Mouse (Mus musculus) liver, embryonic 11.5 days (tissue): ENCODE data around the gene Pgbd5. TPM values are rescaled to one million over a fixed set of nuclear protein-coding genes. Genes with fewer than 3 reads are reported as not detected.

ENCODE experiments used
- ATAC-seq: fragments of 200-750 bp; cut with Nextera tagmentation; replicated peaks from 2 replicates; pipeline ENCODE4 v1.8.0; 2017; ENCODE audit warnings: moderate number of reproducible peaks, mild to moderate bottlenecking, moderate TSS enrichment, moderate library complexity; ENCODE audit not compliant: low FRiP score
- DNase-seq: peaks from one replicate; pipeline ENCODE4 v3.0.0-alpha.2; 2017; ENCODE audit warnings: low spot score
- H3K27ac ChIP-seq: fragments of 300-500 bp; sonication (generic); 2 replicates; pipeline ENCODE4 v1.5.1; 2014; ENCODE audit warnings: mild to moderate bottlenecking, low read depth, low read length, control low read depth
- H3K27me3 ChIP-seq: fragments of 300-500 bp; sonication (generic); replicated peaks from 2 replicates; pipeline ENCODE4 v1.6.1; 2014; ENCODE audit warnings: low read length, mixed read lengths; ENCODE audit not compliant: control insufficient read depth, insufficient read depth
- H3K36me3 ChIP-seq: fragments of 300-500 bp; sonication (generic); 2 replicates; pipeline ENCODE4 v1.6.1; 2014; ENCODE audit warnings: mild to moderate bottlenecking, low read length, moderate library complexity, mixed read lengths; ENCODE audit not compliant: control insufficient read depth, insufficient read depth
- H3K4me1 ChIP-seq: fragments of 300-500 bp; sonication (generic); replicated peaks from 2 replicates; pipeline ENCODE4 v1.6.1; 2014; ENCODE audit warnings: low read length, mixed read lengths; ENCODE audit not compliant: control insufficient read depth, insufficient read depth
- H3K4me2 ChIP-seq: fragments of 300-500 bp; sonication (generic); 2 replicates; pipeline ENCODE4 v1.6.1; 2014; ENCODE audit warnings: mild to moderate bottlenecking, control low read depth, moderate library complexity
- H3K4me3 ChIP-seq: fragments of 300-500 bp; sonication (generic); 2 replicates; pipeline ENCODE4 v1.5.1; 2014; ENCODE audit warnings: low read depth, low read length, control low read depth
- H3K9ac ChIP-seq: fragments of 300-500 bp; sonication (generic); 2 replicates; pipeline ENCODE4 v1.6.1; 2014; ENCODE audit warnings: low read depth, low read length, control low read depth
- H3K9me3 ChIP-seq: fragments of 300-500 bp; sonication (generic); 2 replicates; pipeline ENCODE4 v1.6.1; 2016; ENCODE audit warnings: low read length, inconsistent platforms, mixed read lengths; ENCODE audit not compliant: control insufficient read depth
- WGBS: fragments of 180-500 bp; shearing (Covaris S2); extraction: QIAGEN DNeasy Blood & Tissue Kit; methylation state at CpG from one replicate; pipeline ENCODE4 v1.1.7; 2014; 5-methylcytosine and 5-hydroxymethylcytosine counted together
- polyA plus RNA-seq: library from polyadenylated mRNA; unstranded; fragments of >200 nt; fragmentation: Nextera tagmentation; extraction: Ambion mirVana; gene quantifications from 2 replicates; pipeline ENCODE4 v1.2.1, GENCODE M21; 2014

Gene Pgbd5
- polyA plus RNA-seq, 1 experiment from 2014 or later, result 0.27 TPM

DNA sequence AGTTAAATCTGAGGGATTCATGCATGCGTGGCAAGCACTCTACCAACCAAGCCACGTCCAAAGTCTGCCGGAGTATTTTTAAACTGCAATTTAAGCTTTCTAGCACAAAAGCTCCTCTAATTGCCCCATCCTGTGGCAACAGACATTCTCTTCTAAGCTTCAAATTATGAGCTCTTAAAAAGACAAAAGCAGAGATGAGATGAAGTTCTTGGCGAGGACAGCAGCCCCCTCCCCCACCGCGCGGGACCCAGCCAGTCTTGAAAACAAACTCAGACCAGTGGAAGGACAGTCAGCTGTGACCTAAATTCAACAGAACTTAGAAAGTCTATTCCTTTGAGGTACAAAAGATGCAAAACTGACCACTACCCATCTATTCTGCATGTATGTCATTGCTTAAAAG is 48.3 kb downstream of the Pgbd5 start:
- H3K36me3 ChIP-seq, result no peaks in the 10 kb centered on the region
- no peak overlapping the region for H3K4me2 ChIP-seq
- no peak overlapping the region for H3K9ac ChIP-seq
- ATAC-seq (no peak), DNase-seq (no peak)
- H3K27me3 ChIP-seq, result no peaks in the 10 kb centered on the region
- no peak overlapping the region for H3K4me3 ChIP-seq
- no peaks in the 10 kb centered on the region for H3K9me3 ChIP-seq
- 90% methylated on average over 7 of the region's 7 CpGs for WGBS
- no peak overlapping the region for H3K27ac ChIP-seq
- no peaks in the 10 kb centered on the region for H3K4me1 ChIP-seq

DNA sequence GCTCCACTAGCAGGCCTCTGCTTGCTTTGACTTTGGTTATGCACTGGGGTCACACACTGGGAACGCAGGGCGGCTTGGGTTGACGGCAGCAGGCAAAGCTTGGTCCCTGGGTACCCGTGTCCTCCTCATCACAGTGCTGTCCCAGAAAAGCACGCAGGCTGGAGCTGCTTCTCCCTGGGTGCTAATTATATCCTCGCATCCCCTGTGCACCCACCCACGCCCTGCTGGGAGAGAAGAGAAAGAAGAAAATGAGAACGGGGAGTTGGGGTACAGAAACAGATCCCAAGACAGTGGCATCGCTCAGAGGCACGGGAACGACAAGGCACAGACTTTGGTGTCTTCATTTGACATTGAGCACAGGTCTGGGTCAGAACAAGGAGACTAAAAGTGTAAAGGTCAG is 50.0 kb downstream of the Pgbd5 start:
- no peak overlapping the region for H3K4me3 ChIP-seq
- ATAC-seq (no peak), DNase-seq (no peak)
- H3K4me2 ChIP-seq, result no peak overlapping the region
- H3K27ac ChIP-seq, result no peak overlapping the region
- no peaks in the 10 kb centered on the region for H3K4me1 ChIP-seq
- no peaks in the 10 kb centered on the region for H3K27me3 ChIP-seq
- no peaks in the 10 kb centered on the region for H3K36me3 ChIP-seq
- H3K9me3 ChIP-seq, result no peaks in the 10 kb centered on the region
- WGBS, result 81% methylated on average over 11 of the region's 11 CpGs
- no peak overlapping the region for H3K9ac ChIP-seq

DNA sequence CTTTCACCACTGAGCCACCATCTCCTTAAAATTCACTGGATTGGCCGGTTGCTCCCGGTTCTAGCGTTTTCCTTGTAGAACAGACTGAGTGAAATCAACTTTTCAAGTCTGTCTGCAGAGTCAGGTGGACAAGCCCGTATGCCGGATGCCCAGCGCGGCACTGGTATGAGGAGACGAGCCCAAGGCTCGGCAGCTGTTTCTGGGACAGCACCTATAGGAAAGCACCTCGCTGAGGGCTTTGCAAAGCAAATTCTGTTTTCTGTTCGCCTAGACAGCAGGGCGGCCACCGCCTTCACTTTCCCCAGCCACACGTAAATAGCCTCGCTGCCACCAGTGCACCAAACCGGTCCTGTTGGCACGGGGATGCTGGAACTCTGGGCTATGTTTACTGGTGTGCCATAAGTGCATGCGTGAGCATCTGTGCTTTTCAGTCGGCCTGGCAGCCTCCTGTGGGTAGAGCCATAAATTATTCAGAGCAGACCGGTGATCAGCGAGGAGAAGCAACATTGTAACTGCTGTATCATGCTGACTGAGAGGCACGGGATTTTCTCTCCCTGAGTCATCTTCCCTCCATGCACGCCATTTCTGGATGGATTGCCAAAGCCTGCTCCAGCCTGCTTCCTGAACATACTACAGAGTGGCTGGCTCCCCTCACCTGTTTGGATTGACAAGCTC is 53.1 kb downstream of the Pgbd5 start:
- WGBS, result 79% methylated on average over 23 of the region's 23 CpGs
- DNase-seq, result no peak
- H3K4me3 ChIP-seq, result no peak overlapping the region

DNA sequence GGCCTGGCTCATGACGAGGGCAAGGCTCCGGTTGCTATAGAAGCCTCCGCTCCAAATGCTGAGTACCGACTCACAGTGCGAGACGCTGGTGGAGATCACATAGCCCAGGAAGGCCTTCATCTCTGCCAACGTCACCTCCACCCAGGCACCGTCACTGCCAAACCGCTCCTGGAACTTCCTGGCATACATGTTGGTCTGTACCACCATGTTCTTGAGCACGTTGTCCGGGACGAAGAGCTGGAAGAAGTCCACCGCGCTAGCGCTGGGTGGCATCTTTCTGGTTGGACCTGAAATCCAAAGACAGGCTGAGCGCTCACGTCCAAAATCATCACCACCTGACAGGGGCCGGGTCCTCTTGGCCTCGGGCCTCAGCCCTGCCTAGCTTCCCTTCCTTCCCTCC is 55.1 kb downstream of the Pgbd5 start:
- H3K4me3 ChIP-seq, result no peak overlapping the region
- no peak overlapping the region for H3K4me2 ChIP-seq
- no peaks in the 10 kb centered on the region for H3K9me3 ChIP-seq
- H3K27me3 ChIP-seq, result no peaks in the 10 kb centered on the region
- DNase-seq (no peak), ATAC-seq (no peak)
- H3K36me3 ChIP-seq, result no peaks in the 10 kb centered on the region
- H3K4me1 ChIP-seq, result no peaks in the 10 kb centered on the region
- no peak overlapping the region for H3K27ac ChIP-seq
- H3K9ac ChIP-seq, result no peak overlapping the region
- WGBS, result 87% methylated on average over 19 of the region's 19 CpGs

More for the DNA sequence above, 53.1 kb downstream of the Pgbd5 start:
- Histone ChIP-seq H3K36me3 (no peaks in the 10 kb centered on the region), H3K27me3 (no peaks in the 10 kb centered on the region), H3K4me2 (no peak overlapping the region), H3K9me3 (no peaks in the 10 kb centered on the region), H3K9ac (no peak overlapping the region), H3K4me1 (no peaks in the 10 kb centered on the region), H3K27ac (no peak overlapping the region)
- no peak for ATAC-seq

DNA sequence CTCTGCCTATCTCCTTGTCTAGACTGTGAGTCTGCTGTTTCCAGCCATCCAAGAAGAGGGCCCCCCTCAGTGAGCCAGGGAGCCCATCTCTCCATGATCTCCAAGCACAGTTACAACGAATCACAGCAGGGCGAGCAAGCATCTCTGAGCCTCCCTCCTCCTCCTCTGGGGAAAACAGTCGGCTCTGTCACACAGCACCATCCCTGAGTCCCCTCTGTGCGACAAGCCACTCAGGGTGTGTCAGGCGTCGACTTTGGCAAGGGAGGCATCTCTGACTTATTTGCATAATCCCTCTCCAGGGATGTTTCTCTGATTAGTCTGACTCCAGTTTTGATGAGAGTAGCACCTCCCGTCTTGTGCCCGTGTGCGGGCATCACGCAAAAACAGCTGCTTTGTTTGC is 57.2 kb downstream of the Pgbd5 start:
- no peak overlapping the region for H3K27ac ChIP-seq
- no peak overlapping the region for H3K4me3 ChIP-seq
- H3K4me1 ChIP-seq, result no peaks in the 10 kb centered on the region
- no peaks in the 10 kb centered on the region for H3K9me3 ChIP-seq
- no peak overlapping the region for H3K4me2 ChIP-seq
- no peaks in the 10 kb centered on the region for H3K36me3 ChIP-seq
- no peaks in the 10 kb centered on the region for H3K27me3 ChIP-seq
- DNase-seq (no peak), ATAC-seq (no peak)
- H3K9ac ChIP-seq, result no peak overlapping the region
- WGBS, result 66% methylated on average over 10 of the region's 10 CpGs

DNA sequence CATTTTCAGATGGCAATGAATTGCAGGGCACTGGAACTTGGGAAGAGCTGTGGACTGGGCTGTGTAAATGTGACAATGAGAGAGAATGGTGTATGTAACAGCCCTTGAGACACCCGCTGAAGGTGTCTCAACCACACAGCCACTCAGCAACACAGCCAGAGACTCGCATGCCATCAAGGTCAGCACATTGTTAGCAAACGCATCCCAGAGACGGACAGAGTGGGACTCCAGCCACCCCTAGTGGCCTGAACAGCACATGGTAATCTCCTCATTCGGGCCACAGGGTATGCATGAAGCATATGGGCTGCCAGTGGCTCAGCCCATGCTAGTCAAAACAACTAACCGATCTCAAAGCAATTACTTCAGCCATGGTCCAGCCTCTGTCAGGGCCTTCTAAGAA is 60.2 kb downstream of the Pgbd5 start:
- no peak for ATAC-seq

DNA sequence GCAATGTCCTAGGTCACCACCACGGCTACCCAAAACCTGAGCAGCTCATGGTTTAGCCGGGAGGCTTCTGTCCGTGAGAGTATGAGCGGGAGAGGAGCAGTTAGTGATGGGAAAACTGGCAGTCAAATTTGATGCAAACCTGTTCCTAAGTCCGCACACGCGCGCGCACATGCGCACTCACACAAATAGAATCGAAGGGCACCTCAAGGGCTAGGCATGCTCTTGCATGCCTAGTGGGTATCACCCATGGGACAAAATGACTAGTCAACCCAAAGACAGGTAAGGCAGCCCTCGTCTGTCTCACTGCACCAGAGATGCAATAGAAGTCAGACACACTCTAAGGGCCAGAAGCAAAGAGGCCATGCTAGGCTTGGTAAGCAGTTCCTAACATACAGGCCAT is 63.1 kb downstream of the Pgbd5 start:
- H3K27me3 ChIP-seq, result no peaks in the 10 kb centered on the region
- H3K4me2 ChIP-seq, result no peak overlapping the region
- H3K4me3 ChIP-seq, result no peak overlapping the region
- H3K9me3 ChIP-seq, result no peaks in the 10 kb centered on the region
- DNase-seq (no peak), ATAC-seq (no peak)
- no peaks in the 10 kb centered on the region for H3K36me3 ChIP-seq
- no peak overlapping the region for H3K9ac ChIP-seq
- no peaks in the 10 kb centered on the region for H3K4me1 ChIP-seq
- no peak overlapping the region for H3K27ac ChIP-seq
- WGBS, result 91% methylated on average over 12 of the region's 12 CpGs

More for the DNA sequence above, 60.2 kb downstream of the Pgbd5 start:
- H3K27me3 ChIP-seq, result no peaks in the 10 kb centered on the region
- no peaks in the 10 kb centered on the region for H3K4me1 ChIP-seq
- H3K4me3 ChIP-seq, result no peak overlapping the region
- H3K9ac ChIP-seq, result no peak overlapping the region
- no peaks in the 10 kb centered on the region for H3K36me3 ChIP-seq
- no peak overlapping the region for H3K4me2 ChIP-seq
- DNase-seq, result no peak
- WGBS, result 69% methylated on average over 6 of the region's 6 CpGs
- H3K27ac ChIP-seq, result no peak overlapping the region
- no peaks in the 10 kb centered on the region for H3K9me3 ChIP-seq

DNA sequence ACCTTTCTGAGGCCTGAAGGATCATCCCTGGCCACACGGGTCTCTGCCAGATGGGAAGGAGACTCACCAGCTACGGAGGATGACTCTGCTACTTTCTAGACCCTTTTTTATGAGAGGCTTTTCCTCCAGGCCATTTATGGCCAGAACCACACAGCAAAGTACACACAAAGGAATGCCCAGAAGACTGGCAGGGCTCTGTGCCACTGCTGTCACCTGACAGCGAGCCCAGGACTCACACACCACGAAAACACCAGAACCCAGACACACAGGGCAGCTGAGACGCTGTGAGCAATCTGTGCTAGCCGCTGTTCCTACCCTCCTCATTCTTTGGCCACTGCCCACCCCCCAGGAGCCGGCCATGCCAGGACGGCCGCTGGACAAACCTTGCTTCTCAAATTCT is 63.7 kb downstream of the Pgbd5 start:
- H3K9me3 ChIP-seq, result no peaks in the 10 kb centered on the region
- ATAC-seq, result no peak
- no peaks in the 10 kb centered on the region for H3K27me3 ChIP-seq
- no peak overlapping the region for H3K9ac ChIP-seq
- DNase-seq, result no peak
- no peak overlapping the region for H3K4me2 ChIP-seq
- H3K4me1 ChIP-seq, result no peaks in the 10 kb centered on the region
- WGBS, result 84% methylated on average over 9 of the region's 9 CpGs
- H3K27ac ChIP-seq, result no peak overlapping the region
- no peak overlapping the region for H3K4me3 ChIP-seq
- no peaks in the 10 kb centered on the region for H3K36me3 ChIP-seq

DNA sequence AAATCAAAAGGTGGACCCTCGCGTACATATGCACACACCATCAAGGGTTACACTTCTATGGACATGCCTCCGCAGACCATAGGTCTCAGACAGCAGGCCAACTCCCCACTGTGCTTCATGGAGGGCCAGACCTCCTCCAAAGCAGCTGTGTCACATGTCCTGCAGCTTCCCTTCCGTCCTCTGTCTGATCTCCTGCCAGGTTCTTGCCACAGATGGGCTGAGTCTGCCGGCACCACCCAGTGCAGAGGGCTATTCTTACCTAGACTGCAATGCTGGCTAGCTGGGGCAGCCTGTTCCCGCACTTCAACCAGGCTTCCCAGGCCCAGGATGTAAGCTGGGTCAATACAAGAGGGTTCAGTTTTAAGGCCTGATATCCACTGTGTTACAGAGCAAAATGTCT is 64.3 kb downstream of the Pgbd5 start:
- Histone ChIP-seq H3K27me3 (no peaks in the 10 kb centered on the region), H3K4me2 (no peak overlapping the region), H3K9me3 (no peaks in the 10 kb centered on the region), H3K27ac (no peak overlapping the region), H3K36me3 (no peaks in the 10 kb centered on the region), H3K4me1 (no peaks in the 10 kb centered on the region), H3K4me3 (no peak overlapping the region), H3K9ac (no peak overlapping the region)
- ATAC-seq (no peak), DNase-seq (no peak)
- WGBS, result 71% methylated on average over 6 of the region's 6 CpGs
